Comparison of ENCODE assay signal across 19 mouse cellular contexts in the genomic region with DNA sequence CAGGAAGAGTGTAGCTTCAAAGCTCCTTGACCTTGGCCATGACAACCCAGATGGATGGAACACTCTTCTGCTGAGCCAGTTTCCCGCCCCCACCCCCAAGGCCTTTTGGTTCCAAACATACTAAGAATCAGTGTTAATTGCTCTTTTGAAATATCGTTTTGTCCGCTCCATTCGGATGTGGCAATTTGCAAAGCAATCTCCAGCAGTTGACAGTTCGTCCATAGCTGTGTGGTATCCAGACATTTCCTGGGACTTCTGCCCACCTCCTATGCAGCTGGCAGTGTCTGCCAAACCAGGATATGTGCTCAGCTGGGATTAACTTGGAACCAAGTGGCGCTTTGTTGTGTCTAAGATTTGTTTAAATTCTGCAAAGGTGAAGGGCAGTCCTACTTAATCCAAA. TPM values are rescaled to one million over a fixed set of nuclear protein-coding genes. Genes with fewer than 3 reads are reported as not detected.
DNase-seq lines count a peak whose midpoint lies in the region; ATAC-seq and TF ChIP-seq lines count a peak whose summit lies in the region.
"Had no signal": no experiment of that assay in that cellular context is flagged by ENCODE, and none has a peak within 500 bp of the region (broad histone marks: within the 10 kb centered on the region; RNA-seq: fewer than 3 reads in every experiment).

No protein-coding gene starts in this region.

- no peak overlapping the region for H3K4me3 ChIP-seq in heart, embryonic 15.5 days
- H3K4me3 ChIP-seq: heart, embryonic 12.5 days; midbrain, embryonic 10.5 days; neural tube, embryonic 15.5 days had no signal

- H3K4me2 ChIP-seq in heart, embryonic 15.5 days = no peak overlapping the region
- H3K4me2 ChIP-seq: heart, embryonic 12.5 days; neural tube, embryonic 15.5 days had no signal

- peak; percentile 36 for DNase-seq in adrenal gland, postnatal 14 days
- no peak for DNase-seq in adrenal gland, postnatal 25 days
- no peak for DNase-seq in heart, adult 9 months (ENCODE audit: low spot score in 2 of 2)
- peak; percentile 56 for DNase-seq in left cerebral cortex, postnatal 4 days
- no peak for DNase-seq in left cerebral cortex, postnatal 36 days (ENCODE audit: low spot score in 2 of 2)
- peak; percentile 39 for DNase-seq in brain, embryonic 14.5 days (ENCODE audit: low read depth)
- DNase-seq: cerebellum, adult 2 months; forebrain, postnatal 0 days; gastrocnemius, postnatal 36 days; layer of hippocampus, adult 9-11 months; thymus, adult 2 months; thymus, postnatal 4 days had no signal

- H3K9me3 ChIP-seq in heart, embryonic 15.5 days (replicated peaks) = no peaks in the 10 kb centered on the region
- H3K9me3 ChIP-seq: heart, embryonic 12.5 days; midbrain, embryonic 10.5 days; neural tube, embryonic 15.5 days had no signal

- H3K9ac ChIP-seq in heart, embryonic 15.5 days = no peak overlapping the region
- H3K9ac ChIP-seq: forebrain, postnatal 0 days; heart, embryonic 12.5 days; neural tube, embryonic 15.5 days had no signal

- TF ChIP-seq CTCF in brain, embryonic 14.5 days (IDR thresholded peaks at IDR 0.05; ENCODE audit: borderline replicate concordance, extremely low read depth, insufficient read depth, insufficient read length) = no peak

- peaks cover 16% of the 10 kb centered on the region for H3K4me1 ChIP-seq in heart, embryonic 15.5 days (replicated peaks)
- H3K4me1 ChIP-seq: neural tube, embryonic 15.5 days had no signal

- H3K27ac ChIP-seq in heart, embryonic 15.5 days = 0 out of 2 replicates have a peak overlapping the region, but pooled peaks have one; percentile 51
- H3K27ac ChIP-seq: kidney, postnatal 0 days; midbrain, embryonic 10.5 days; neural tube, embryonic 15.5 days had no signal

- no peak for ATAC-seq in heart, embryonic 15.5 days (replicated peaks; ENCODE audit: insufficient number of reproducible peaks, insufficient read depth, low FRiP score, low read depth)
- ATAC-seq in granulocyte monocyte progenitor cell, adult 5-6 weeks (replicated peaks; ENCODE audit: poor library complexity, severe bottlenecking) = no peak
- ATAC-seq: forebrain, postnatal 0 days; inflammation-experienced regulatory T-cells, adult 6 months had no signal

- no peaks in the 10 kb centered on the region for H3K36me3 ChIP-seq in heart, embryonic 15.5 days
- H3K36me3 ChIP-seq: heart, embryonic 12.5 days; midbrain, embryonic 10.5 days; neural tube, embryonic 15.5 days had no signal

- 82% methylated on average over 6 of the region's 6 CpGs for WGBS in heart, embryonic 15.5 days

- intact Hi-C loops in left cerebral cortex, postnatal 4 days (cut with DNase I) = loop anchor here (10.0 kb wide), 1 partner anchor 175 kb away; no protein-coding TSS in a partner anchor
- intact Hi-C loops in left cerebral cortex, postnatal 36 days (cut with DNase I) = loop anchor here (10.0 kb wide), 1 partner anchor 315 kb away; no protein-coding TSS in a partner anchor

- no peak for TF ChIP-seq POLR2A in brain, embryonic 14.5 days (IDR thresholded peaks at IDR 0.05; ENCODE audit: borderline replicate concordance, extremely low read depth, insufficient read depth, insufficient read length, poor library complexity, severe bottlenecking)

- no peaks in the 10 kb centered on the region for H3K27me3 ChIP-seq in heart, embryonic 15.5 days
- H3K27me3 ChIP-seq: heart, embryonic 12.5 days; neural tube, embryonic 15.5 days had no signal

RNA-seq across cellular contexts. Expression of a gene that starts 8.8 kb away (rescaled TPM):
- total RNA-seq in adrenal gland, postnatal 14 days (2021) = 164 and 176 TPM in 2 replicates
- total RNA-seq in adrenal gland, postnatal 25 days (2021) = 182 and 190 TPM in 2 replicates
- polyA plus RNA-seq in heart, embryonic 15.5 days (2015; fragmentation: Nextera tagmentation; extraction: Ambion mirVana) = 190 and 194 TPM in 2 replicates
- total RNA-seq in left cerebral cortex, postnatal 4 days (2021) = 100 to 1,000 TPM; 118 to 129 TPM
- total RNA-seq in left cerebral cortex, postnatal 36 days (2021) = 100 to 1,000 TPM; 138 to 151 TPM
- 45.4 and 47.9 TPM in 2 replicates for polyA plus RNA-seq in brain, embryonic 14.5 days (2012; rRNA removed)
- 78.8 and 118 TPM in 2 replicates for total RNA-seq in granulocyte monocyte progenitor cell, adult 5-6 weeks (2014; fragmentation: Nextera tagmentation)
- total RNA-seq in granulocyte monocyte progenitor cell, adult 5-6 weeks (2017) = 152 and 153 TPM in 2 replicates

Comparison
In these comparisons a context has a peak if more than half of its experiments do, and no peak if none do; other contexts are left out.
1. DNase-seq: peak in adrenal gland, postnatal 14 days (single experiment), left cerebral cortex, postnatal 4 days (single experiment) and brain, embryonic 14.5 days (single experiment); none in adrenal gland, postnatal 25 days (single experiment), heart, adult 9 months (0 of 2) and left cerebral cortex, postnatal 36 days (0 of 2).